Mouse (Mus musculus) heart, postnatal 10 days (tissue): ENCODE measurements around the gene Rnf207. TPM values are rescaled to one million over a fixed set of nuclear protein-coding genes. Genes with fewer than 3 reads are reported as not detected.

Experiments used
- DNase-seq, 2 experiments: peaks; one replicate each; pipeline ENCODE4 v3.0.0; 2021
- intact Hi-C: fragments of 180-260 bp; cut with DNase I; formaldehyde crosslinking; loops from one replicate; pipeline ENCODE4 v1.15.1; 2025
- total RNA-seq, 2 experiments: library from RNA; stranded (reverse); gene quantifications; 2 replicates each; pipeline ENCODE4 v1.2.3; 2021

Rnf207 gene
- total RNA-seq, 2 experiments from 2014 or later: 95.9 to 112 TPM

DNA sequence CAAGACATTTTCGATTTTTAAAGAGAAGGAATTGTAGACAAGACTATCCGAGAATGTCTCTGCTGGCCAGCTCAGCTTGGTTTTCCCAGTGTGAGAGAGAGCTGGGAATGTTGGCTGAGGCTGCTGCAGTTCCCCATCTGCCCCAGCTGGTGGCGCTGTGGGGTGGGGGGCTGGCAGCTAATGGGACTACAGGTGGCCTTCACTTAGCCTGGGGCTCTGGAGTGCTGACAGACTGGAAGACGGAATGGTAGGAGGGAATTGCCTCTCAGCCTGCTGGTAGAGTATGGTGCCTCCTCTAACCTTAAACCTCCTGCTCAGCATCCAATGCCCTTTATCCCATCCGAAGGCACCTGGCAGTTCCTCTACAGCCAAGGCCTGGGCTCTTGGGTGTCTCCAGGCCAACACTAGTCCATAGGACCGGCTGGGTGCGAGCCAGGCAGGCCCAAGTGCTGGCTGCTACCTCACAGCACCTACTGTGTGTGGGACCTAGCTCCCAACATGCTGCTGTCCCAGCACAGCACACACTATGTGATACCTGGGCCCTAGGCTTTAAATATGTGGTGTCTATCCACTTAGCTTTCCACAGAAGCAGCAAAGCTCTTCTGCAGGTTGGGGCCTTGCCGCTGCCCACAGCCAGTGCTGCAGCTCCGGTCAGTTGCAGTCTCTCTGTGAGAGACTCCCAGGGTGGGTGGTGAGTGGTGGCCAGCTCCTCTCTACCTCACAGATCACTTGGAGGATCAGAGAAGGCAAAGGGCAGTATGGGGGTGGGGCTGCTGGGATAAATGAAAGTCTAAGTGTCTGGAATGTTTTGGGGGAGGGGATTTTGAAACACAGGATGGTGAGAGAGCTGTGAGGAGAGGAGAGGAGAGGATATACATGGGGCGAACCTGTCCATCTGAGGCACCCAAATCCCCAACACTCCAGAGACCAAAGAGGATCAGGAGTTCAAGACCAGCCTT, 42.1 kb downstream of the Rnf207 start:
- DNase-seq: peak in 1 of 2 experiments; percentile 67
- intact Hi-C loops: no loop called here

DNA sequence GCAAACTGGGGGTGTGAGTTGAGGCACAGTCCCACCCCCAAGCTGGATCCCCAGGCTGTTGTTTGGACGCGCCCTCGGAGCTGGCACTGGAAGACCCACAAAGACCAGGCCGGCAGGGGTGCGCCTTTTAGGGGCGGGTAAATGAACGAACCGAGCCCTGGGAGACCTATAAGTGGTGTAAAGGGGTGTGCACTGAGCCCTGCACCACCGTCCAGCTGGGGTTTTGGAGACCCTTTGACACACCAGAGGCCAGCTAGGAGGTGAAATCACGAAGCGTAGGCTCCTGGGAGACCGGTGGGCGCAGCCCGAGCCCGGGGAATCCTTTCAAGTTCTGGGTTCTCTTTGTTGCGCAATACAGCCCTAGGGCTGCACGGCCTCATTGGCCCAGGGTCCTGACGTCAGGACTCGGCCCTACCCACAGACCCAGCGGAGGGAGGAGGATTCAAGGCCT, 44.1 kb downstream of the Rnf207 start:
- peak; percentile 59 to 63 for DNase-seq
- intact Hi-C loops: no loop called here

DNA sequence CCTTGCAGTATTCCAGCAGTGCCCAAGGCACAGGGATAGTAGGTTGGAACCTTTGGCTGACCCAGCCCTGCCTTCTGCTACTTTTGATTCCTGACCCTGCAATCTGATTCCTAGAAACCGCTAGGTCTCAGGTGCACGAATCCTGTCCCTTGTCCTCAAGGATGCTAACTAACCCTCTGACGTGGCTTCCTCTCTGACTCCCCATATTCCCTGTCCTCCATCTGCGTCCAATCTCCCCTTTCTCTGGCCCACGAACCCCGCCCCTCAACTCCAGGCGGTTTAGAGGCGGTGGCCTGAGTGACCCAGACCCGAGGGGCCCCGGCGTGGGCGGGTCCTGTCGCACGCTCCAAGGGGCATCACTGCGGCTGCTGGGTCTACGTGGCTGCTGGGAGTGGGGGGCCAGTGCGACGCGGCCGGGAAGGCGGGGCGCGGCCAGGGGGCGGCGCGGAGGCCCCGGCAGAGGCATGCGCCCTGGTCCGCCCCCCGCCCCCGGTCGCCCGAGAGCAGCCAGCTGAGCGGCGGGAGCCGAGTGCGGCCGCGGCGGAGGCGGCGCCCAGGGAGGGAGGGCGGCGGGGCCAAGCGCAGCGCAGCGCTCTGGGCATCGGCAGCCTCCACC, 45.1 kb downstream of the Rnf207 start, which contains the start of gene Gpr153:
Gpr153 (plus strand) TSS at position 612 of the 616 bp plus-strand sequence.
- intact Hi-C loops: no loop called here
- peak; percentile 75 to 78 for DNase-seq

DNA sequence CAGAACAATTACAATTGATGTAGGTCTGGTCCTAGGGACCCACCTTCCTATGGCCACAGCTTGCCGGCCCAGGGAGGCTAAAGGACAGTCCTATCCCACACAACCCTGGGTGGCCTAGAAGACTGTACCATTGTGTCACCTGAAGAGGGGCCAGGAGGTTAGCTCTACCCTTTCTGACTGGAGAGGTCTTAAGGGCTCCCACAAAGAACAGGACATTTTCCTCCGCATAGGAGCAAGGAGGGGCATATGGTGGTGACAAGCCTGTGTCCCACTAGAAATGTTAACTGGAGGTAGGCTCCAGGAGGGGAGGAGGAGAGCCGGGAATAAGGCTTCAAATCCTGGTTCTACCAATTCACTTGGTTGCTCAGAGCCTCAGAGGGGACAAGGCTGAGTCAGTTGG, 45.6 kb downstream of the Rnf207 start:
- intact Hi-C loops: no loop called here
- no peak for DNase-seq

DNA sequence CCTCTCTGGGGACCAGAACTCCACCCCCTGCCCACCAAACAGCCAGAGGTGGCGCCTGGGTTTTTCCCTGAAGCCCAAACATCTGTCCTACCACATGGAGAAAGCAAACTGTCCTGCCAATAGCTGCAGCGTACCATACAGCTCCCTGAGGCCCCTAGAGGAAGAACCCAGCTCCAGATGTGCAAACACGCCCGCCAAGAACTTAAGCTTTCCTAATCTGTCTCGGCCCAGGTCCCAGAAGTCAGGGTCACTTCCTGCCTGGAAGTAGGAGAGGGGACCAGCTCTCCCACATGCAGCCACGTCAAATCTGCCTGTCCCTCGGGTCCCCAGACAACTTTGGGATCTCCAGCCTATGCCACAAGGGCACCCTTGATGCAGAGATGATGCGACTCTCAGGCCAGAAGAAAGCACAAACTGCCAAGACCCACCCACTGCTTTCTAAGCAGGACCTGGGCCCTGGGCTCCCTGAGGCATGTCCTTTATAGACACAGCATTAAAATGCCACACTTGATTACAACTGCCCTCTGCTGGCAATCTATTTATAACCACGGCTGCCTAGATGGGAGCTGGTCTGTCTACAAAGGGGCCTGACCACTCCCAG, 46.2 kb downstream of the Rnf207 start:
- intact Hi-C loops: no loop called here

DNA sequence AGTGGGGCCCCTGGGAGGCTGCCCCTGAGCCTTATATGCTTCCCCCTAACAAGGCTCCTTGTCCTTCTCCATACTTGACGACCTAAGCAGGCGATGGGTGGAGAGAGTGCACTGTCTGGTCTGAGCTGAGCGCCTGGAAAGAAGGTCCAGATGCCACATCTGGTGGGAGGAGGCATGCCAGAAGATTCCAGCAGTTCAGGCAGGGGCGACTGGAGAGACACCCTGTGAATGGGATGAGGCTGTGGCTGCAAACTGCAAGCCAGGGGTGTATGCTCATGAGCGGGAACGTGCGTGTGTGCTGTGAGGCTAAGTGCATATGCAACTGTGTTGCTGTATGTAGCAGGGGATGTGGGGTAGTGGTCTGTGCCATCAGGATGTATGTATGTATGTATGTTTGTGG, 46.8 kb downstream of the Rnf207 start:
- DNase-seq: no peak
- intact Hi-C loops: no loop called here

More for the DNA sequence above, 46.2 kb downstream of the Rnf207 start:
- peak; percentile 88 for DNase-seq

DNA sequence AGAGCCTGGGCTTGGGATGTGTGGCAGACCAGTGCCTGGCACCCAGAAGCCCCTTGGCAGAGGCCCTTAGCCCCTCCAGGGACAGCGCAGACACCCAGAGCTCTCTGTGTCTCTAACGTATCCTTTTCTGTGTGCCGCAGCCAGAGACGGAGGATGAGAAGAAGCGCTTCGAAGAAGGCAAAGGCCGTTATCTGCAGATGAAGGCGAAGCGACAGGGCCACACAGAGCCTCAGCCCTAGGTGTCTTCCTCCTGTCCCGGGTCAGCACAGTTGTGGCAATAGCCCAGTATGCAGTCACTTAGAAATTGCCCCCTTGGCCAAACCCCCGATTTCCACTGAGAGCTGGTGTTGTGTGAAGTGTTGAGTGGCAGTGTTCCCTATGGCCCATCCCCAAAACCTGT, 47.5 kb downstream of the Rnf207 start:
- intact Hi-C loops: no loop called here
- no peak for DNase-seq

DNA sequence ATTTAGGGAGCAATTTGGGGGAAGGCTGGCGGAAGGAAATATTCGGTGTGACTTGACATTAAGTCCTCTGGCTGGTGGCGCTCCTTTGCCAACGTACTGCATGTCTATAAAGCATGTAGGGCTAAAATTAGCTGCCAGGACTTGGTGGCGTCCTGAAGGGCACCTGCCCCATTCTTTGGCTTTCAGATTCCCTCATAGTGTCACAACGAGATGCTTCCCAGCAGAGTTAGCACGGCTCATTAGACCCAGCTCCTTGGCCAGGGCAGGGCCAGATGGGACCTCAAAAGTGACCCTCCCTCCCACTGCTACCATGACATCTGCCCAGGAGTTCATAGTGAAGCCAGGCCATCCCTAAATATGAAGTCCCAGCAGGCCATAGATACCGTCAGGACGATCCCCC, 48.2 kb downstream of the Rnf207 start:
- DNase-seq: peak in 1 of 2 experiments; percentile 36
- intact Hi-C loops: no loop called here

DNA sequence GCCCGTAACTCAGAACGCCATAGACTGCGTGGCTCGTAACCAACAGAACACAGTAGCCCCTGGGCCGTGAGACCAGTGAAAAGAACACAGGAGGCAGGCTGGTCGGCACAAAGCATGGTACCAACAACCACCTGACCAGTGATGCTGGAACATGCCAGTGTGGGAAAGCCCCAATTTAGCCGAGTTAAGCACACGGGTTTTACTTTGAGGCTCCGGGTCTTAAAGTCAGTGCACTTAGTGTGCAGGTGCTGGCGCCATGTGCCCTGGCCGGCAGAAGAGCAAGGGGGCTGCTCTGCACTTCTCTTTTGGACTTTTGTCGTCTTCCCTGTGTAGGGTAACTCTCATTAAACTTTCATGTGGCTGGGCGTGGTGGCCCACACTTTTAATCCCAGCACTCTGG, 48.8 kb downstream of the Rnf207 start:
- DNase-seq: no peak
- intact Hi-C loops: no loop called here

DNA sequence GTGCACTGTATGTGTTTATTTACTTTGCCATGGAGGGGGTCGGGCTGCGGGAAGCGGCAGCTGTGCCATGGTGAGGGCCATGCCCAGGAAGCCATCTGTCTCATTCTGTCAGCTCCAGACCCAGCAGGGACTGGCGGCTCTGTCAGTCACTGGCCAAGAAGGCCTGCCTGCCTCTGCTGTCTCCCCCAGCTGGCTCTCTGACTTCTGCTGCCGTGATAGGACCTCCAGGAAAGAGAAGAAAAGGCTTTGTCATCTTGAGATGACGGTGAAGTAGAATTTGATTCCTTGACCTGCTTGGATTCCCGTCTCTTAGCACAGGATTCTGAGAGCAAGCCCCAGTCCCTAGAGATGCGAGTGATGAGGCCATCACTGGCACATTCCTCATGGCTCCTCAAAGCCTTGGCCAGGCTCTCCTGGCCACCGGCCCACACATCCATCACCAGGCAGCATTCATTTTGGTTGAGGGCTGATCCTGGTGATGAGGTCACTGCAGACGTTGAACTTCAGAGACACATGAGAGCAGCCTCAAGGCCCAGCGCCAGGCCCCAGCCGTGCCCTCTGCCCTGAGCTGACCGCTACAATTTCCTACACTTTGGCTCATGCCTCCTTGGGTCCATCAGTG, 50.9 kb downstream of the Rnf207 start:
- peak; percentile 73 to 74 for DNase-seq
- intact Hi-C loops: no loop called here

DNA sequence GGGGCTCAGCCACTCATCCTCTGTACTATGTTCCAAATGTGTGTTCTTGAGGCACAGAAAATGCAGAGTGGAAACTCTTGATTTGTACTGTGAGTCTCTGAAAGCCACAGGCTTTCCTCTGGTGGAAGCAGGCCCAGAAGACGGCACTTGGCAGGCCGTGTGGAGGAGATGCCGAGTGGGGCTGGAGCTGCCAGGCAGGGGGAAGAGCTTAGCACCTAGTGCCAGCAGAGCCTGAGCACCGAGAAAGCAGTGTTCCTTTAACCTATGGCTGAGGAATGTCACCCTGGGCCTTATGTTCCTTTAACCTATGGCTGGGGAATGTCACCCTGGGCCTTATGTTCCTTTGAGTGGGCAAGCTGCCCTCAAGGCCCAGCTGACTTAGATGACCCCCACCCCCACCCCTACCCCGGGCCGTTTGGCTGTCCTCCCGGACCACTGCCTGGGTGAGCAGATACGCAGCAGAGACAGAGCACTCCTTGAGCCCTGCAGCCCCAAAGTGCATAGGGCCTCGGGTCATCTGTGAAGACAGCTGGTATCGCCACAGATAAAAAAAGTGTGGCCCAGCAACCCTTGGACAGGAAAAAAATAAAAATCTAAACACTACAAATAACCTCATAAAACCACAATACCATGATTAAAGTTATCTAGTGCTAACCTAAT, 52.4 kb downstream of the Rnf207 start:
- intact Hi-C loops: no loop called here
- DNase-seq: peak; percentile 65 to 66

DNA sequence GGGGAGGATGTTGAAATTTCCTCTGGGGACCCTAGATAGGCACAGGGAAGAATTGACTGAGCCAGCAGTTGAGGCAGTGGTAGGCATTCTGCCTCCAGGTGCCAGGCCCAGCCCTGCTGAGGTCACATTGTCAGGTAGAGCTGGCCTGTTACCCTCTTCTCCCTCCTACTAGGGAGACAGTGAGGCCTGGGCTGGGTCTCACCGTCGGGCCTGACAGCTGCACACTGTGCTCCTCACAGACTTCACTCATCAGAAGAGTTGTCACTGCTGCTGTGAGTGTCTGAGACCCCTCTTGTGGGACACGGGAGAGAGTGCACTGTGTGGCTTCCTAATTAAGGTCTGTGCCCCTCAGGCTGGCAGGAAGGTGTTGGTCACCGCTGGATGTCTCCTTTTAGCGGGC, 53.0 kb downstream of the Rnf207 start:
- no peak for DNase-seq
- intact Hi-C loops: no loop called here

DNA sequence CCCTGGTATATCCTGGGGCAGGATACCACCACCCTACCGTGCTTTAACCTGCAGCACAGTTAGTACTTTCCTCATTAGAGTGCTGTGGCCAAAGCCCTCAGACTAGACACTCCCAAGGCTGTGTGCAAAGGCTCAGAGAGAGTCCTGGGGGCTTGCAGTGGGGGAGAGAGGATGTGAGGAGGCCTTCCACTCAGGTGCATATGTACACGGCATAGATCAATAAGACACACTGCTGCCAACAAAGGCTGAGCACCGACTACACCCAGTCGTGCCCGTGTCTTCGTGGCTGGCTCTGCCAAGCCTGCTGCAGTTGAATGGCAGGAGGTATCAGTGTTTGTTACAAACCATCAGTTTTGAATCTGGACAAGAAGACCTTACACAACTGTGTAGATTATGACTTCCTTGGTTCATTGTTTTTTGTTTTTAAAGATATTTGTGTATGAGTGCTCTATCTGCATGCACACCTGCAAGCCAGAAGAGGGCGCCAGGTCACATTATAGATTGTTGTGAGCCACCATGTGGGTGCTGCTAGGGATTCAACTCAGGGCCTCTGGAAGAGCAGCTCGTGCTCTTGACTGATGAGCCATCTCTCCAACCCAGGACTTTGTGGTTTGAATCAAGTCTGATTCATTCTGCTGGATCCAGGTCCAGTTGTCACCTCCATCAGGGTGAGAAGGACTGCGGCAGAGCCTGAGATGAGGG, 53.8 kb downstream of the Rnf207 start:
- intact Hi-C loops: no loop called here
- peak in 1 of 2 experiments; percentile 29 for DNase-seq

DNA sequence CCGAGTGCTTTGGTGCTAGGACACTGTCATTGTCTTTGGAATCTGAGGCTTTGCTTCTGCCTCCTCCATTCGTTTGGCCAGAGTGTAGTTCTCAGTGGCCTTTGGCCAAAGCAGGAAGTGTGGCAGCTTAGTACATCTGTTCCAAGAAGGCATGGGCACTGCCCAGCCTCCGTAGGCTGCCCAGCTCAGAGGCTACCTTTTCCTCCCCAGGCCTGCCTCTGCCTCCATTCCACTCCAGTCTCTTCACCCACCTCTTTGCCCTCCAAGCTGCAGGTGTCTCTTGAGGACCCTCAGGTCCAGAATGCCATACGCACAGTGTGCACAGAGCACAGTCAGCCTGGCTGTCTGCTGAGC, 54.6 kb downstream of the Rnf207 start:
- peak in 1 of 2 experiments; percentile 27 for DNase-seq
- intact Hi-C loops: no loop called here

DNA sequence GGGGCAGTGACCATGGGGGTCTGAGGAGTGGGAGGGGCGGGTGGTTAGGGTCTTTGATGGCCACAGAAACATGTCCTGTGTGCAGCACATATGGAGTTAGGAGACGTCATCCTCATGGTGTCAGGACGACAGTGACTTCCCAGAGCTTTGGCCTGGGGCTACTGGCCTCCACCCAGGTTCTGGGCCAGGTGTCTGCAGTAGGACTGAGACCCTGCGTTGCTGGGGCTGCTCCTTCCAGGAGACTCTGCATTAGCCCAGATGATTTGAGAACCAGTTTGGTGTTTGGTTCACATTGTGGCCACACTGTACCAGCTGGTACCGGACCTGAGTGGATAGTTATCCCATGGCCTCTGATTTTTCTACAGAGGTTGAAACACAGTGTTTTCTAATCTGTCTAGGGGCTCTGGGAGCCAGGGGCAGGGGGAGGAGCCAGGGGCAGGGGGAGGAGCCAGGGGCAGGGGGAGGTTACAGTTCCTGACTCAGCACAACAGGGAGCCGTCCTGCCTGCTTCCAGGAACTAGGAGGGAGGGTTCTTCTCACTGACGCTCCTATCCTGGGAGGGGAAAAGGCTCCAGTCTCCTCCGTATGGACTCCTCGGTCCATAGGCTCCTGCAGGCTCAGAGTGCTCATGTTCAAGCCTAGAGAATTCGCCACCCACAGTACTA, 55.1 kb downstream of the Rnf207 start:
- intact Hi-C loops: no loop called here

DNA sequence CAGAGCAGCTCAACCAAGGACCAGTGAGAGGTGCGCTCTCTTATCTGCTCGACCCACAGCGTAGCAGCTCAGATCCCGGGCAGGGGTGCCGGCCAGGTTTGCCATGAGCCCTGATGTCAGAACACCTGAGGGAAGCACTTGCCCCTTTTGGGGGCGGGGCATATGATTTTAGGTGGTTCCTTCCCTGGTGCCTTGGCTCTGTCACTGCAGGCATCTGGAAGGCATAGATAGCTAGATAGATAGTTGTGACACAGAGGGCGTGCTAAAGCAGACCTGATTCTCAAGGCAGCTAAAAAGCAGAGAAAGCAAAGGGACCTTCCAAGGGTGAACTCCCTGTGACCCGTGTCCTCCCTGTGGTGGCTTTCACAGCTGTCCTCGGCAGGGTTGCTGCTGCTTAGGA, 55.7 kb downstream of the Rnf207 start:
- DNase-seq: no peak
- intact Hi-C loops: no loop called here

More for the DNA sequence above, 55.1 kb downstream of the Rnf207 start:
- DNase-seq: peak in 1 of 2 experiments; percentile 41

DNA sequence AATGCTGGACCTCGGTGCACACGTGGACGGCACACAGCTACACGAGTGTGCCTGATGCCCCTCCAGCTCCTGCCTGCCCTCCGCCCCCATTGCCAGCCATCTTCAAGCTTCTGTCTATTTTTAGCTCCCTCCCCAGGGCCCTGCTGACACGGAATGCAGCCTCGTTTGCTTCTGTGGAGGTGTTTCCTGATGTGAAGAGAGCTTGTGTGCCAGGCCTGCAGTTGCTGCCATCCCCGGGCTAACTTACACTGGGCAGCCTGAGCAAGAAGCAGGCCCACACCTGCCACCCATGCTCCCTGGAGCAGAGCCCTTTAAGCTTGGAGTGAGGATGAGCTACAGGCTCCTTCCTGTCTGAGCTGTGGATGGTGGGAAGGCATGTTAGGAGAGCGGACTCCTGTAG, 56.6 kb downstream of the Rnf207 start:
- intact Hi-C loops: no loop called here
- DNase-seq: peak; percentile 75 to 77

DNA sequence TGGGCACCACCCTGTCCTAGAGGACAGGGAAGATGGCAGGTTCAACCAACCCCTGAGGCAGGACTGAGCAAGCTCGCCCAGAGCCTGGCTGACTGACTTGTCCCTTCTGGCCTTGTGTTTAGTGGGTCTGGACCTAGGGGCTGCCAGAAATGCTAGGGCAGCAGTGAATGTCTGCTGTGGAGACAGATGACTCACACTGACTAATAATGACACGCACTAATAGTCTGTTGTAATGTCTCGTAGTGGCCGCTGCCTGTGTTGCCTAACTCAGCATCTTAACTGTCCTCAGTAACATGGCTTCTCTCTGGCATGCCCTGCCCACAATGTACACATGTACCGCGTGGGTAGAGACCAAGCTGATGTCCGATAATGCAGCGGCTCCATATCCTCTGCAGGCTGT, 58.3 kb downstream of the Rnf207 start:
- intact Hi-C loops: no loop called here

DNA sequence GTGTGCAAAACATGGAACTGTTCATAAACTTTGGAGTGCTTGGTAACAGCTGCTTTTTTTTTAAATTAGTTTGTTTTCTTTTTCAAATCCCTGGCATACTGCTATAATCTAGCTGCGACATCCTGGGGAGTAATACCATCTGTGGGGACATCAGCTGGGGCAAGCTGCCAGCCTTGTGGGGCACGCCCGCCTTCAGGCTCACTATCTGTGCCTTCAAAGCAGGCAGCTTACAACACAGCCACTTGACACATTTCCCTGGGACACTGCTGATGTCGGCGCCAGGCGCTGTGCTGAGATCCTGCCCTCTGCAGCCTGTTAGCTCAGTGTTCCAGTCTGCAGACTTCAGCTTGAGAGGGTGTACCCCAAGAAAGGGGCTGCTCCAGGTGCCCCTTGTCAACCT, 61.7 kb downstream of the Rnf207 start:
- intact Hi-C loops: no loop called here
- DNase-seq: peak; percentile 83 to 87

More for the DNA sequence above, 58.3 kb downstream of the Rnf207 start:
- no peak for DNase-seq
